Mouse (Mus musculus) megakaryocyte progenitor cell, adult 5-6 weeks (primary cell): Measurements from ENCODE around the gene Slc11a1. TPM values are rescaled to one million over a fixed set of nuclear protein-coding genes. Genes with fewer than 3 reads are reported as not detected.

Source experiments
- ATAC-seq: replicated peaks from 2 replicates; pipeline ENCODE4 v1.8.0; 2016; ENCODE audit warnings: mild to moderate bottlenecking, moderate TSS enrichment, inconsistent platforms; ENCODE audit not compliant: poor library complexity
- total RNA-seq, 2 experiments: library from RNA; stranded (forward) in 1 of 2; stranded (reverse) in 1 of 2; fragments of 157-497, 149-512 nt in 1 of 2; fragments of 200-1000 nt in 1 of 2; gene quantifications; 2 replicates each; pipeline versions ENCODE4 v1.2.3 to v1.2.4; 2015 to 2017

Slc11a1 gene
- total RNA-seq, 2 experiments from 2014 or later, result 1.7 to 2.1 TPM

GRCm38 (mm10) chr1:74386363-74386713 lies 11.3 kb downstream of the Slc11a1 start:
- no peak for ATAC-seq

GRCm38 (mm10) chr1:74386714-74387385 lies 11.9 kb downstream of the Slc11a1 start:
- ATAC-seq, result peak; percentile 65

GRCm38 (mm10) chr1:74387386-74387988 lies 12.5 kb downstream of the Slc11a1 start:
- no peak for ATAC-seq

- no peak for ATAC-seq
Measured at GRCm38 (mm10) chr1:74388398-74388920, 13.5 kb downstream of the Slc11a1 start.

- ATAC-seq, result peak; percentile 7; the same call in 1 of the 2 replicates
Measured at GRCm38 (mm10) chr1:74389831-74390286, 14.9 kb downstream of the Slc11a1 start.

- ATAC-seq, result peak; percentile 20
Measured at GRCm38 (mm10) chr1:74390287-74390906, 15.4 kb downstream of the Slc11a1 start.

- ATAC-seq, result peak; percentile 49
Measured at GRCm38 (mm10) chr1:74390924-74391748, 16.1 kb downstream of the Slc11a1 start, which contains the start of gene Ctdsp1. Ctdsp1 (plus strand) TSS chr1:74391509.

- ATAC-seq, result peak; percentile 39
Measured at GRCm38 (mm10) chr1:74391844-74392441, 16.9 kb downstream of the Slc11a1 start.

GRCm38 (mm10) chr1:74392446-74392994 lies 17.5 kb downstream of the Slc11a1 start:
- peak; percentile 0; the same call in 1 of the 2 replicates for ATAC-seq

GRCm38 (mm10) chr1:74393010-74393409 lies 18.0 kb downstream of the Slc11a1 start:
- ATAC-seq, result no peak

- ATAC-seq, result no peak
Measured at GRCm38 (mm10) chr1:74393697-74394096, 18.7 kb downstream of the Slc11a1 start.

- ATAC-seq, result no peak
Measured at GRCm38 (mm10) chr1:74394311-74394710, 19.3 kb downstream of the Slc11a1 start.

- no peak for ATAC-seq
Measured at GRCm38 (mm10) chr1:74394858-74395257, 19.9 kb downstream of the Slc11a1 start.

- ATAC-seq, result no peak
Measured at GRCm38 (mm10) chr1:74395290-74395689, 20.3 kb downstream of the Slc11a1 start.

GRCm38 (mm10) chr1:74396456-74397222 lies 21.6 kb downstream of the Slc11a1 start:
- peak; percentile 9 for ATAC-seq

- ATAC-seq, result peak; percentile 78
Measured at GRCm38 (mm10) chr1:74397268-74397918, 22.4 kb downstream of the Slc11a1 start.

- peak; percentile 60 for ATAC-seq
Measured at GRCm38 (mm10) chr1:74397919-74398451, 23.0 kb downstream of the Slc11a1 start.

- ATAC-seq, result no peak
Measured at GRCm38 (mm10) chr1:74400531-74400930, 25.5 kb downstream of the Slc11a1 start.
